Mouse (Mus musculus): ENCODE results near the gene Oxgr1. TPM values are rescaled to one million over a fixed set of nuclear protein-coding genes. Genes with fewer than 3 reads are reported as not detected.

Oxgr1 gene
- total and polyA plus RNA-seq, 3 experiments = not detected

DNA sequence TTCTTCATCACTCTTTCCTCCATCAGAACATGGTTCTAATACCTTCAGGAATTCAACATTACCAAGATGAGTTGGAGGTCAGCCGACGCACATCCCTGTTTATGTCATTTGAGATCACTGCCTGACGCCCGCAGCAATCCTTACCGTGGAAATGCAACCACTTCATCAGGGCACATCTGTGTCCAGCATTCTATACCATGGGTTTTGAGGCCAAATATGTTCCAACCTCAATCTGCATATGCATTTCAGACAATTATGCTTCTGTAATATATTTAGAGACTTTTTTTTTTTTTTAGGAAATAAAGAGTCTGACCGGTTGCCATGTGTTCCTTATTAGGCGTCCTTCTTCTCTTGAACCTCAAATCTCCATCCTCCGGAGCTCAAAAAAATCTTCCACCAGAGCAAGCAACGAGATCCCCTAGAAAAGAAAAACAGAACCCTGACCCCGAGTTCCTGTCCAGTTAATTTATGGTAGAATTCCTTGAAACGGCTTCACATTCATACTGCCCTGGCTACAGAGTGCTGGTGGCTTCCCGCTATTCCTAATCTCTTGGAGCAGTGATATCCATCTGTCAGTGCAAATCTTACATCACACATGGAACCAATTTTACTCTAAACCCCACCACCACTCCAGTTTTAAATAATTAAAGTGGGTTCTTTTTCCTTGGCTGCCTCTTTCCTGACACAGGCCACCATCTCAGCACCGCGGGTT lies 47.6 kb upstream of the Oxgr1 start:
- H3K36me3 ChIP-seq (replicated peaks in 1 of 2; ENCODE audit: control insufficient read depth in 1 of 2, insufficient read depth in 1 of 2, low read length in 1 of 2) = no peaks in the 10 kb centered on the region
- no peaks in the 10 kb centered on the region for H3K27me3 ChIP-seq (replicated peaks)
- no peak overlapping the region for H3K9ac ChIP-seq (ENCODE audit: insufficient read depth, low read depth)
- in situ Hi-C loops (cut with MboI; ENCODE audit: low pct_ligation_motif_present, low pct_unique_long_range_greater_than_20kb, low sequenced_read_pairs) = no loop called here
- H3K9me3 ChIP-seq (replicated peaks; ENCODE audit: low read length) = no peaks in the 10 kb centered on the region
- no peak overlapping the region for H3K4me2 ChIP-seq (ENCODE audit: insufficient read depth, low read depth, poor library complexity, severe bottlenecking)
- H3K27ac ChIP-seq (ENCODE audit: insufficient read depth, low read depth) = no peak overlapping the region
- no peaks in the 10 kb centered on the region for H3K79me2 ChIP-seq (replicated peaks; ENCODE audit: control insufficient read depth, extremely low read depth, insufficient read depth, poor library complexity, severe bottlenecking)
- dilution Hi-C loops (cut with MboI; ENCODE audit: extremely low pct_ligation_motif_present, extremely low pct_unique_long_range_greater_than_20kb, low sequenced_read_pairs) = no loop called here
- no peaks in the 10 kb centered on the region for H3K4me1 ChIP-seq (ENCODE audit: control insufficient read depth in 1 of 2, insufficient read depth in 2 of 2)
- H3K4me3 ChIP-seq (replicated peaks in 1 of 3; ENCODE audit: low read depth in 2 of 3, low read length in 2 of 3, poor library complexity in 1 of 3) = no peak overlapping the region
- TF ChIP-seq UBTF (IDR thresholded peaks at IDR 0.05; ENCODE audit: low read depth, low read length) (no peak), ZC3H11A (IDR thresholded peaks at IDR 0.05; ENCODE audit: low read depth, low read length) (no peak), PAX5 (IDR thresholded peaks at IDR 0.05; ENCODE audit: low read length) (no peak), MAZ (IDR thresholded peaks at IDR 0.05; ENCODE audit: low read depth, low read length) (no peak), MAFK (IDR thresholded peaks at IDR 0.05; ENCODE audit: insufficient replicate concordance, low read length) (no peak), TBP (conservative IDR thresholded peaks at IDR 0.05; ENCODE audit: low read depth, low read length) (no peak), CTCF (conservative IDR thresholded peaks at IDR 0.05 in 1 of 2, IDR thresholded peaks at IDR 0.05 in 1 of 2; ENCODE audit: low read depth in 2 of 2, low read length in 2 of 2) (no peak), TCF12 (IDR thresholded peaks at IDR 0.05; ENCODE audit: low read depth, low read length) (no peak), ZNF384 (IDR thresholded peaks at IDR 0.05; ENCODE audit: low read depth, low read length) (no peak), CHD1 (IDR thresholded peaks at IDR 0.05; ENCODE audit: low read depth, low read length) (no peak), BHLHE40 (IDR thresholded peaks at IDR 0.05; ENCODE audit: low read depth, low read length) (no peak)
- no peak for DNase-seq (ENCODE audit: extremely low read depth)

DNA sequence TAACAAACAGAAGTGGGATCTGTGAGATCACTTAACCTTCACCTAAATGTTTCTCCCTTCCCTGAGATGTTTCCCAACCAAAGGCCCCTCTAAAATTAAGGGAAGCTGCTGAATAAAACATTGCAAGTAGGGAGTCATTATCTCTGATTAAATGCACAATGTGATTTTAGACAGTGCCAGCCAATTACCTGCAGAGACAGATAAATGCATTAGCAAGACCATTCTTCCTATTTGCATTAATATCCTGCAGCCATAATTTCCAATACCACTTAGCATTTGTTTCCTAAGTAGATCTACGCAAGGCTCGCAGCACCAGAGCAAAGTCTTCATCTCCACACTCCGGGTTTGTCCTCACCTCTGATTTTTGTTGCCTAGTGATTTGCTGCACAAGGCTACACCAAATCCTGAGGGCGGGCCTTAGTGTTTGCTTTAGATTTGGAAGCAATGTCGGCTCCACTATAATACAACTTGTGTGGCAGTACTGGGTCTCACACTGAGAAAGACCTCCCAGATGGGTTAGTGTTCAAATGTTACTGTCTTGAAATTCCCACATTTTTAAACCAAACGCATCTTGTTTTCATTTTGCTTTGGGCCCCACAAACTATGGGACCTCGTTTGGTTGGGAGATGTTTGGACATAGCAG lies 46.9 kb upstream of the Oxgr1 start:
- Histone ChIP-seq H3K4me2 (ENCODE audit: insufficient read depth, low read depth, poor library complexity, severe bottlenecking) (no peak overlapping the region), H3K36me3 (replicated peaks in 1 of 2; ENCODE audit: control insufficient read depth in 1 of 2, insufficient read depth in 1 of 2, low read length in 1 of 2) (no peaks in the 10 kb centered on the region), H3K27ac (ENCODE audit: insufficient read depth, low read depth) (no peak overlapping the region), H3K27me3 (replicated peaks) (no peaks in the 10 kb centered on the region), H3K4me3 (replicated peaks in 1 of 3; ENCODE audit: low read depth in 2 of 3, low read length in 2 of 3, poor library complexity in 1 of 3) (no peak overlapping the region), H3K9ac (ENCODE audit: insufficient read depth, low read depth) (no peak overlapping the region), H3K9me3 (replicated peaks; ENCODE audit: low read length) (no peaks in the 10 kb centered on the region), H3K4me1 (ENCODE audit: control insufficient read depth in 1 of 2, insufficient read depth in 2 of 2) (no peaks in the 10 kb centered on the region), H3K79me2 (replicated peaks; ENCODE audit: control insufficient read depth, extremely low read depth, insufficient read depth, poor library complexity, severe bottlenecking) (no peaks in the 10 kb centered on the region)
- dilution Hi-C loops (cut with MboI; ENCODE audit: extremely low pct_ligation_motif_present, extremely low pct_unique_long_range_greater_than_20kb, low sequenced_read_pairs) (no loop called here), in situ Hi-C loops (cut with MboI; ENCODE audit: low pct_ligation_motif_present, low pct_unique_long_range_greater_than_20kb, low sequenced_read_pairs) (no loop called here)
- no peak for DNase-seq (ENCODE audit: extremely low read depth)
- TF ChIP-seq CHD1 (IDR thresholded peaks at IDR 0.05; ENCODE audit: low read depth, low read length) = no peak
- TF ChIP-seq KAT2A (IDR thresholded peaks at IDR 0.05; ENCODE audit: insufficient replicate concordance, low read length) = no peak
- no peak for TF ChIP-seq SIN3A (IDR thresholded peaks at IDR 0.05; ENCODE audit: low read length)
- TF ChIP-seq TCF12 (IDR thresholded peaks at IDR 0.05; ENCODE audit: low read depth, low read length) = no peak
- TF ChIP-seq ZKSCAN1 (IDR thresholded peaks at IDR 0.05; ENCODE audit: borderline replicate concordance, low read depth, low read length) = no peak
- no peak for TF ChIP-seq ZNF384 (IDR thresholded peaks at IDR 0.05; ENCODE audit: low read depth, low read length)
- no peak for TF ChIP-seq MXI1 (IDR thresholded peaks at IDR 0.05; ENCODE audit: low read depth, low read length)
- no peak for TF ChIP-seq PAX5 (IDR thresholded peaks at IDR 0.05; ENCODE audit: low read length)
- no peak for TF ChIP-seq HCFC1 (IDR thresholded peaks at IDR 0.05; ENCODE audit: low read depth, low read length)
- no peak for TF ChIP-seq USF1 (IDR thresholded peaks at IDR 0.05; ENCODE audit: low read depth, low read length)
- TF ChIP-seq ZC3H11A (IDR thresholded peaks at IDR 0.05; ENCODE audit: low read depth, low read length) = no peak
- no peak for TF ChIP-seq ETS1 (conservative IDR thresholded peaks at IDR 0.05; ENCODE audit: low read depth, low read length)
- TF ChIP-seq MAZ (IDR thresholded peaks at IDR 0.05; ENCODE audit: low read depth, low read length) = no peak
- no peak for TF ChIP-seq CTCF (conservative IDR thresholded peaks at IDR 0.05 in 1 of 2, IDR thresholded peaks at IDR 0.05 in 1 of 2; ENCODE audit: low read depth in 2 of 2, low read length in 2 of 2)
- TF ChIP-seq MEF2A (IDR thresholded peaks at IDR 0.05; ENCODE audit: borderline replicate concordance, low read depth, low read length) = no peak
- TF ChIP-seq POLR2AphosphoS2 (IDR thresholded peaks at IDR 0.05; ENCODE audit: low read depth, low read length) = no peak
- no peak for TF ChIP-seq MYC (IDR thresholded peaks at IDR 0.05; ENCODE audit: low read depth, low read length)
- TF ChIP-seq JUN (IDR thresholded peaks at IDR 0.05; ENCODE audit: insufficient read depth, low read depth, low read length) = no peak
- TF ChIP-seq NELFE (IDR thresholded peaks at IDR 0.05; ENCODE audit: low read depth, low read length) = no peak
- no peak for TF ChIP-seq E2F4 (IDR thresholded peaks at IDR 0.05; ENCODE audit: insufficient replicate concordance, low read depth, low read length)
